Mouse (Mus musculus) 416B (cell line): ENCODE data around the gene Gm45208.
A peak's percentile ranks its signal among the peaks of the same experiment; 100 is the strongest.

Experiments
- DNase-seq: peaks from one replicate; pipeline ENCODE4 v3.0.0; 2011; ENCODE audit warnings: low read depth

The Gm45208 gene

DNA sequence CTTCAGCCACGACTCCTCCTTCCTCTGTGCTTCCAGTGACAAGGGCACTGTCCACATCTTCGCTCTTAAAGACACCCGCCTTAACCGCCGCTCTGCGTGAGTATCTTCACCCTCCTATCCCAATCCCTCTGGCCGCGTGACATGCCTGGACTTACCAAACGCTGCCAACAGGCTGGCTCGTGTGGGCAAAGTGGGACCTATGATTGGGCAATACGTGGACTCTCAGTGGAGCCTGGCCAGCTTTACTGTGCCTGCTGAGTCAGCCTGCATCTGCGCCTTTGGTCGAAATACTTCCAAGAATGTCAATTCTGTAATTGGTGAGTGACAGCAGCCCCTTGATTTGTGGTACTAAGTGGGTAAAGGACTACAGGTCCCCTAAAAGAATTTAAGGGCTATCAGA lies 5.1 kb downstream of the Gm45208 start:
- DNase-seq = peak; percentile 21

DNA sequence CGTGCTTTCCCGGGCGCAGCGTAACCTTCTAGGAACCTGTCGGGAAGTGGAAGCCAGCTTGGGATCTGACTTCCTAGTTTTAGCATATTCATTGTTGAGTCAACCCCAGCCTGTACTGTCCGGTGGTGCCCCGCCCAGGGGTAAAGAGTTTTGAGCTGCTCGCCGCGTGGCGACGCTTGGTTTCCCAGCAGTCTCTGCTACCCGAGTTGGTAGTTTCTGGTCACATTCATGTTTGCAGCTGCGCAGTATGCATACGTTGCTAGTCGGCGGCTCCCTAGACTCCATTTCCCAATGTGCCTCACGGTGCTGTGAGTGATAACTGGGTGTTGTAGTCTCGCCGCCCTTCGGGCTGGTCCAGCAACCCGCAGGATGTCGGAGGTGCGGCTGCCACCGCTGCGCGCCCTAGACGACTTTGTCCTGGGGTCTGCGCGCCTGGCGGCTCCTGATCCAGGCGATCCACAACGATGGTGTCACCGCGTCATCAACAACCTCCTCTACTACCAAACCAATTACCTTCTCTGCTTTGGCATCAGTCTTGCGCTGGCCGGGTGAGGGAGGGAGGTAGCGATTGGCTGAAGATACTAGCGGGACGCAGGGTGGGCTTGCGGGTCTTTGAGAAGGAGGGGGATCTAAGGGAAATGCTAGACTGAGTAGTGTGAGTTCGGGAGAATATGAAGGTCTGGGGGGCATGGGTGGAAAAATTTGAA lies 6.3 kb downstream of the Gm45208 start, which contains the start of gene Praf2:
Gene Praf2 (plus strand): TSS at position 225 of the 707 bp plus-strand sequence.
- DNase-seq = peak; percentile 92

- DNase-seq = no peak
Observed at GRCm38 (mm10) chrX:7728922-7729265, 6.8 kb downstream of the Gm45208 start.

GRCm38 (mm10) chrX:7733571-7734156 lies 11.6 kb downstream of the Gm45208 start:
- DNase-seq = peak; percentile 24

DNA sequence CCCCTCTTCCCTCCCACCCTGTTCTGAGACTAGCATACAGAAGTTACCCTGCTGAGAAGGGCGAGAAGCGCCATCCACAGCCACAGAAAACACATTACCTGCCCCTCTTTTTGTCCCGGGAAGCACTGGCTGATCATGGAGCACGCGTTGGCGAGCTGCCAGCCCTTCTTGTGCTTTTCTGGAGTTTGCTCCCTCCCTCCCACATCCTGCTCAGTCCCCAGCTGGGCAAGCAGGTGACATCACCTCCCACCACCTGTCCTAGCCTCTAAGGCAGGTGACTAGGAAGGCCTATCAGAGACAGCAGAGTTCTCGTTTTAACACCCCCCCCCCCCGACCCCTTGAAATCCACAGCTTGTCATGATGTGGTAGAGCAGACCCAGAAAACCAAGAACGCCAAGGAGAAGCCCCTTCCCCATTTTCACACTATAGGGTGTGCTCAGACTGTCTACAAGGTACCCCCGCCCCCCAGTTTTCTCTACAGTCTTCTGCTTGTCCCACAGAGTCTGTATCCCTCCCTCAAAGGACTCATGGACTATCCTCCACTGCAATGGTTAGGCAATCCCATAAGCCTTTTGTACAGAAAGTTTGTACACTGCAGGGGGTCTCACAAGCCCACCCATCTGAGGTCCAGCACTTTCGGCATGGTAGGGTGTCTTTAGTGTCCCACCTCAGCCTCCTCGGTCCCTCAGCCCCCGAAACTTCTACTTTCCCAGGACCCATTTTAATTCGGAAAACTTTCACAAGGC lies 17.5 kb downstream of the Gm45208 start:
- DNase-seq = no peak

DNA sequence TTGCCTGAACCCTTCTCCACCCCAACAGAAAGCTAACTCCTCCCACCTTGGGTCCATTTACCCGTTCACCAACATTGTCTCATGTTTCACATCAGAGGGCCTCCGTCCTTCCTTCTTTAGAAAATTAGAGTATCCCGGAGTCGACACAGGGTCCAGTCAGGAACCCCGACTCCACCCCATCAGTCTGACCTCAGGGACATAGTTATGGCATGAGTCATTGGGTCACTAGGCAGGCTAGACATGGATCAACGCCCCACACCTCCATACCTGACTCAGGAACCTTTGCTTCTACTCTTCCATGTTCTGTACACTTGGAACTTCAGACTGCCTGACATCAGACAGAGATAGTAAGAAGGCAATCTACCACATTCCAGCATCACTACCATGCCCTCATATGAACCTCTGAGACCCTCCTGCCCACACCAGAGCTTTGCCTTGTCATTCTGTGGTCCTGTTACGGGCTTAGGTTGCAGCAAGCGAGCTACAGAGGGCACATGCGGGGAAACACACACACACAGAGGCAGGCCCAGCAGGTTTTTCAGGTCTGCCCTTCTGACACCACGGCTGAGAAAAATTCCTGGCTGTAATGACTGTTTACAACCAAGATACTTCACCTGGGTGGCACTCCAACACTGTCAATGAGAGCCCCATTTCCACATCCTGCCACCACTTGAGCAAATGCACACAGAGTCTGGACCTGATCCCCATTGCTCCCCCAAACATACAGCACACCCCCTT lies 18.2 kb downstream of the Gm45208 start:
- DNase-seq = no peak

GRCm38 (mm10) chrX:7741103-7741502 lies 19.1 kb downstream of the Gm45208 start:
- DNase-seq = no peak

GRCm38 (mm10) chrX:7743470-7743869 lies 21.4 kb downstream of the Gm45208 start:
- no peak for DNase-seq

GRCm38 (mm10) chrX:7744940-7745339 lies 22.9 kb downstream of the Gm45208 start:
- no peak for DNase-seq

DNA sequence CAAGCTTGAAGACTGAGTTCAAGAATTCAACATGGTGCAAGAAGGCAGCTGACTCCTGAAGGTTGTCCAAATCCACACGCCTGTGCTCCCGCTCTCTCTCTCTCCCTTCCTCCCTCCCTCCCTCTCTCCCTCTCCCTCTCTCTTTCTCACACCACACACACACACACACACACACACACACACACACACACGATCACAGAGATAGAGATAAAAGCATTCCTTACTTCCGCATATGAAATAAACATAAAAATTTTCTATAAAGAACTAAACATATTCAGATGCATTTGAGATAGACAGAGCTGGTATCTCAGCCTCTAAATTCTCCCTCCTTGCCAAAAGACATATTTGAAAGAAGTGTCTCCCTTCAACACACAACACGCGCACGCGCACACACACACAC lies 23.4 kb downstream of the Gm45208 start:
- DNase-seq = no peak

DNA sequence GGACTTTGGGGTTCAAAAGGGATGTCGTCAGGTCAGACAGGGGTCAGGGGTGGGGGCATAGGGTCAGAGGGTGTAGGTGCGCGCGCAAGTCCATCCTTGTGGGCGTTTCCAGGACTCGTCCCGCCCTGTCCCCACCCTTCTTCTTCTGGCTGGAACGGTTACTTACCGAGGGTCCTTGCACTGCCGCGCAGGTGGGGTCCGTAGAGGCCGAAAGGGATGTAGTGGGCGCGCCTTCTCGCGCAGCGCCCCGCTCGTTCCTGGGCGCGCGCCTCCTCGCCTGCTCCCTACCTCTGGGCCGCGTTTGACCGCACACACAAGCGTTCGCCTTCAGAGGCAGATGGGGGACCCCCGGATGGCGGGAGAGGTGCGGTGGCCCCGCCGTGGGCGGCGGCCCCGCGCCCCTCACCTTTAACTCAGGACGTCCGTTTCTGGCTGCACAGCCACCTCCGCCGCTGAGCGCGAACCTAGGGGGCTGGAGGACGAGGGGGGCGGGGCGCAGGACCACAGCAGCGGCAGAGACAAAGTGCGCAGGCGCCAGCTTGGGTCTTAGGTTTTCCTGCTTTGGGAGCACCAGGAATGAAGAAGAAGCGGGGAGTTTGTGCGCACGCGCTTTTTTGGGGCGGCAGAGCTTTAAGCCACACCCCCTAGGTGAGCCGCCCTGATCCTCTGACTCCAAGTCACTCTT lies 28.5 kb downstream of the Gm45208 start, which contains the start of gene Ccdc120:
Gene Ccdc120 (minus strand): TSS at position 474 of the 685 bp plus-strand sequence.
- DNase-seq = peak; percentile 67

DNA sequence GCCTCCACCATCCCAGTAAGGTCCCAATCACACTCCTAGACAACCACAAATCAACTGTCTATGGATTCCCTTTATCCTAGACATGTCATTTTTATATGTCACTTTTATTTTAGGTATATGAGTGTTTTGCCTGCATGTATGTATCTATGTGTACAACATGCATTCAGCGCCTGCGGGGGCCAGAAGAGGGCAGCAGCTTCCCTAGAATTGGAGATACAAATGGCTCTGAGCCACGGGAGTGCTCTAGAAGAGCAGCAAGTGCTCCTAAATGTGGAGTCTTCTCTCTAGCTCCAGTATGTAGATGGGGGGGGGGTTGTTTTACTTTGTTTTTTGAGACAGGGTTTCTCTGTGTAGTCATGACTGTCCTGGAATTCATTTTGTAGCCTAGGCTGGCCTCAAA lies 31.6 kb downstream of the Gm45208 start:
- peak; percentile 50 for DNase-seq

GRCm38 (mm10) chrX:7762137-7762920 lies 40.3 kb downstream of the Gm45208 start, which contains the start of gene Tfe3:
TSS of gene Tfe3 (plus strand) at chrX:7762560.
- DNase-seq = peak; percentile 96

GRCm38 (mm10) chrX:7762921-7763197 lies 40.8 kb downstream of the Gm45208 start:
- DNase-seq = no peak

DNA sequence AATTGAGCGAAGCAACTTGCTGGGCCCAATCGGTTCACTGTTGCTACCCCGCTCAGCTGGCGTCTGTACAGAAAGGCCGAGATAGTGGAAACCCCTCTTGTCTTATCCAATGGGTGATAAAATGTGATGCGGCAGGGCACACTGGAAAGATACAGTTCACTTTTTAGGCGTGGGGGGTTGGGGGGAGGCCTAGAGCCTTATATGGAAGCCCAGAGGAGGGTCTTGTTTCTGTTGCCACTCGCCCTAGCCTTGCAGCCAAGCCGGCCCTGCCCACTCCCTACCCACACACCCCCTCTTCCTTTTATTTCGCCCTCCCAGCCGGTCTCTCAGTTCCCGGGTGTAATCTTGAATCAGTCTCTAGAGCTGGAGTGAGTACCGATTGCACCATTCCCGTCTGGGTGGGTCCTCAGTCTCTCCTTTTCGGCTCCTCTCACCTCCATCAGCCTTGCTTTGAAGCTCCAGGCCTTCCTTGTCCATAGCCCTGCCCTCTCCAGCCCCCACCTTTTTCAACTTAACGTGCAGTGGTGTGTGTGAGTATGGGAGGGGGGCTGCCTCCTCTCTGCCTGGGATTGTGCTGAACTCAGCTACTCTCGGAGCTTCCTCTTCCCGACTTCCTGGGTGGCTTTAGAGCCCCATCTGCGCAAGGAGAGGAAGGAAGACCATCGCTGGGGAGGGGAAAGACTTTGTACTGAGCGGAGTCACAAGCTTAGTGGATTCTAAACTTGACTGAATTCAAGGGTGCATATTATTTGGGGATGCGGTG lies 41.8 kb downstream of the Gm45208 start:
- DNase-seq = peak; percentile 68

DNA sequence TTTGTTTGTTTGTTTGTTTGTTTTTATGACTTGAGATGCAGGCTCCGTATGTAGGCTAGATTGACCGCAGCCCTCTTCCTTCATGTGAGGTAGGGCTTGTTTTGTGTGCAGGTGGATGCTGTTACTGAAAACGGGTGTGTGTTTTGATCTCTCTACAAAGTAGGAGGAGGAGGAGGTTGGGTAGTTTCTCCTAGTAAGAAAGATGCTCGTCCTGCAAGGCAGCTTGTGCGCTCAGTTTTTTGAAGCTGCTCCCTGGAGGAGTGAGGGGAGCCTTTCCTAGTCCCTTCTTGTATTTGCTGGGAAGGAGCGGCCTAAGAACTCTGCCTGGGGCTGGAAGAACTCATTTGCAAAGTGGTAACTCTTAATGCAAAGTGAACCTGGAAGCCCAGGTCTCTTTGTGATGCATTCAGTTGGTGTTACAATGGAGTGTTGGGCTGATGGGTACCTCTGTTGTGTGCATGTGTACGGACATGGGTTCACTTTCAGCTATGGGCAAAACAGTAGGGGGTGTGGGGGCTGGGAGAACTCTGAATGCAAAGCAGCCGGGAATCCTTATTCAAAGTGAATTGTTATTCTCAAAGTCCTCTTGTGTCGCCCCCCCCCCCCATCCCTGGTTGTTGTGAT lies 42.7 kb downstream of the Gm45208 start:
- no peak for DNase-seq

GRCm38 (mm10) chrX:7765281-7765670 lies 43.2 kb downstream of the Gm45208 start:
- DNase-seq = no peak

DNA sequence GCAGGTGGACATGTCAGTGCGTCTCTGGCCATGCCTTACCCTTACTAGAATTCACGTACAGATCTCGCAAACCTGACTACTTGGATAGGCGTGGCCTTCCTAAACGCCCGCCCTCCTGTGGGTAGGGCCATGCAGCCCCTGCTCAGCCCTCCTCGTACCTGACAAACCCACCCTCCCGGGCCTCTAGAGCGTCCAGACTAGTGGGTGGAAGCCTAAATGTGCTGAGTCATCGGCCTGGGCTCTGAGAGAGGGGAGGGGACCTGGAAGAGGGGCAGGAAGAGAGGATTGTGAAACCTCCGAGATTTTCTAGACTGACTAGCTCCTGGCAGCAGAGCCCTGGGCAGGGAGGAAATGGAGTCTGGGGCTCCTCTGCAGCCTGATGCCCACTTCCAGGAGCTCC lies 43.7 kb downstream of the Gm45208 start:
- peak; percentile 92 for DNase-seq

GRCm38 (mm10) chrX:7769302-7770017 lies 47.4 kb downstream of the Gm45208 start:
- no peak for DNase-seq
